Mouse (Mus musculus) hindbrain, embryonic 13.5 days (tissue): ENCODE results near the gene Olfr823. TPM values are rescaled to one million over a fixed set of nuclear protein-coding genes. Genes with fewer than 3 reads are reported as not detected.
"Not testable (repeated sequence)": the region's sequence is repeated elsewhere in the genome, so short reads cannot be mapped to it uniquely, and the experiment has no call there.

Experiments used
- ATAC-seq: fragments of 200-750 bp; cut with Nextera tagmentation; 2 replicates; pipeline ENCODE4 v1.8.0; 2017; ENCODE audit warnings: moderate TSS enrichment; ENCODE audit not compliant: low FRiP score
- H3K27ac ChIP-seq: fragments of 300-500 bp; sonication (generic); 2 replicates; pipeline ENCODE4 v1.5.1; 2015; ENCODE audit warnings: inconsistent platforms, mild to moderate bottlenecking, moderate library complexity
- H3K27me3 ChIP-seq: fragments of 300-500 bp; sonication (generic); 2 replicates; pipeline ENCODE4 v1.6.1; 2015; ENCODE audit warnings: mild to moderate bottlenecking, inconsistent platforms
- H3K36me3 ChIP-seq: fragments of 300-500 bp; sonication (generic); 2 replicates; pipeline ENCODE4 v1.6.1; 2015; ENCODE audit warnings: mild to moderate bottlenecking, inconsistent platforms
- H3K4me1 ChIP-seq: fragments of 300-500 bp; sonication (generic); replicated peaks from 2 replicates; pipeline ENCODE4 v1.6.1; 2015; ENCODE audit warnings: inconsistent platforms
- H3K4me2 ChIP-seq: fragments of 300-500 bp; sonication (generic); 2 replicates; pipeline ENCODE4 v1.6.1; 2015; ENCODE audit warnings: inconsistent platforms, mild to moderate bottlenecking, moderate library complexity
- H3K4me3 ChIP-seq: fragments of 300-500 bp; sonication (generic); 2 replicates; pipeline ENCODE4 v1.5.1; 2015; ENCODE audit warnings: mild to moderate bottlenecking, inconsistent platforms
- H3K9ac ChIP-seq: fragments of 300-500 bp; sonication (generic); 2 replicates; pipeline ENCODE4 v1.6.1; 2015; ENCODE audit warnings: mild to moderate bottlenecking, inconsistent platforms
- H3K9me3 ChIP-seq: fragments of 300-500 bp; sonication (generic); 2 replicates; pipeline ENCODE4 v1.6.1; 2016; ENCODE audit warnings: inconsistent platforms
- WGBS: fragments of 180-500 bp; shearing (Covaris S2); methylation state at CpG from one replicate; pipeline ENCODE4 v1.1.7; 2015; 5-methylcytosine and 5-hydroxymethylcytosine counted together
- polyA plus RNA-seq: library from polyadenylated mRNA; unstranded; fragments of >200 nt; fragmentation: Nextera tagmentation; extraction: Ambion mirVana; gene quantifications from 2 replicates; pipeline ENCODE4 v1.2.1, GENCODE M21; 2015

The Olfr823 gene
- polyA plus RNA-seq = not detected in 2 replicates

DNA sequence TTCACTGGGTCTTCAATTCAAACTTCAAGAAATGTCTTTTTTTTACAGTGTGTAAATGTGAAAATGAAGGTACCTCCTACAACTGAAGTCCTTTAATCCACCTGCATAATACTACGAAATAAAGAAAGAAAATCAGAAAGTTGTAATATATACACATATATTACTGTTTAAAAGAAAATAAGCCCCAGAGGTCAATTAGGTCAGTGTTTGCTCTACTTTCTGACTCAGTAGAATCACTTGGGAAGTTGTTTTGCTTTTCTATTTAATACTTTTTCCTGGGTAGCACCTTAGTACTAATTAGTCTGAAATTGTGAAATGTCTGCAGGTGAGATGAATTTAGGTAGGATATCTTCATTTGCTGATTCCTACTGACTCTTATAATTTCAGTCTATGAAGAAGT, at the start of gene Olfr823:
TSS of gene Olfr823 (minus strand) at position 101 of the 400 bp plus-strand sequence.
- H3K9ac ChIP-seq, H3K9me3 ChIP-seq, H3K4me1 ChIP-seq, H3K4me2 ChIP-seq, ATAC-seq, H3K4me3 ChIP-seq, H3K27ac ChIP-seq, H3K27me3 ChIP-seq, H3K36me3 ChIP-seq: not testable (repeated sequence)
- 92% methylated on average over 1 of the region's 1 CpGs for WGBS

GRCm38 (mm10) chr10:130144121-130144520, 28.9 kb upstream of the Olfr823 start:
- no peak for ATAC-seq
- 85% methylated on average over 5 of the region's 5 CpGs for WGBS
- no peak overlapping the region for H3K27ac ChIP-seq

DNA sequence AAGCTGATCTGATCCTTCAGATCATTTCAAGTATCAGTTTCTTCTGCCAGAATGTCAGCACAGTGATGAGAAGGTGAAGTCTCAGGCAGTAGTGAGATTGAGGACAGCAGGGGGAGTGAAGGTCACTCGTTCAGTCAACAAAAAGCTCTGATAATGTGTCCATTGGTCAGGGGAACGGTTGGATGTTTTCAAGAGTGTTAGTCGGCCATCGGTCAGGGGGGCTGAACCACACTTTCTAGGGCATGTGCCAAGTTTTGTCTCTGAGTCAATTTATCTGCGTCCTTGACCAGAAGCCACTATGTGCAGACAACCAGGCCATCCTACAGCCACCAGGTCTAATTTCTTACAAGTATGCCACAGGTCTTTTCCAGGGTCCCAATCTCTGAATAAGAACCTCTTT, 27.3 kb upstream of the Olfr823 start:
- H3K4me3 ChIP-seq, H3K27me3 ChIP-seq, H3K36me3 ChIP-seq, H3K4me2 ChIP-seq, H3K9me3 ChIP-seq, H3K27ac ChIP-seq, H3K4me1 ChIP-seq, H3K9ac ChIP-seq, ATAC-seq: not testable (repeated sequence)
- 90% methylated on average over 5 of the region's 5 CpGs for WGBS

More at GRCm38 (mm10) chr10:130144121-130144520, 28.9 kb upstream of the Olfr823 start:
- H3K4me3 ChIP-seq = no peak overlapping the region
- no peaks in the 10 kb centered on the region for H3K27me3 ChIP-seq
- H3K9ac ChIP-seq = no peak overlapping the region
- H3K4me1 ChIP-seq = no peaks in the 10 kb centered on the region
- H3K9me3 ChIP-seq = no peaks in the 10 kb centered on the region
- H3K36me3 ChIP-seq = no peaks in the 10 kb centered on the region
- no peak overlapping the region for H3K4me2 ChIP-seq

GRCm38 (mm10) chr10:130134811-130135210, 19.6 kb upstream of the Olfr823 start:
- H3K4me2 ChIP-seq = no peak overlapping the region
- H3K27me3 ChIP-seq = no peaks in the 10 kb centered on the region
- no peaks in the 10 kb centered on the region for H3K4me1 ChIP-seq
- no peak overlapping the region for H3K4me3 ChIP-seq
- H3K9ac ChIP-seq = no peak overlapping the region
- no peak overlapping the region for H3K27ac ChIP-seq
- no peaks in the 10 kb centered on the region for H3K9me3 ChIP-seq
- ATAC-seq = no peak
- no peaks in the 10 kb centered on the region for H3K36me3 ChIP-seq

DNA sequence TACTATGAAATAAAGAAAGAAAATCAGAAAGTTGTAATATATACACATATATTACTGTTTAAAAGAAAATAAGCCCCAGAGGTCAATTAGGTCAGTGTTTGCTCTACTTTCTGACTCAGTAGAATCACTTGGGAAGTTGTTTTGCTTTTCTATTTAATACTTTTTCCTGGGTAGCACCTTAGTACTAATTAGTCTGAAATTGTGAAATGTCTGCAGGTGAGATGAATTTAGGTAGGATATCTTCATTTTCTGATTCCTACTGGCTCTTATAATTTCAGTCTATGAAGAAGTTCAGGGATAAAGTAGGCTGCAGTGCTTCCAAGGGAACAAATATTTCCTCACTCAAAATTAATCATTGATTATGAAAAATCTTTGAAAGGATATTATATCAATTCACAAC, 14.7 kb upstream of the Olfr823 start, which contains the start of gene Olfr824:
TSS of gene Olfr824 (minus strand) at position 101 of the 400 bp plus-strand sequence.
- not testable (repeated sequence) for H3K4me3 ChIP-seq, H3K9ac ChIP-seq

GRCm38 (mm10) chr10:130116045-130116444, 862 bp upstream of the Olfr823 start:
- not testable (repeated sequence) for H3K4me2 ChIP-seq, H3K4me1 ChIP-seq, H3K36me3 ChIP-seq, H3K27me3 ChIP-seq, H3K27ac ChIP-seq, ATAC-seq, H3K9me3 ChIP-seq, H3K9ac ChIP-seq, H3K4me3 ChIP-seq
- WGBS = 61% methylated on average over 3 of the region's 3 CpGs

More for the DNA sequence above, 14.7 kb upstream of the Olfr823 start, which contains the start of gene Olfr824:
- not testable (repeated sequence) for H3K9me3 ChIP-seq, H3K4me1 ChIP-seq, ATAC-seq, H3K27me3 ChIP-seq, H3K36me3 ChIP-seq, H3K27ac ChIP-seq, H3K4me2 ChIP-seq

GRCm38 (mm10) chr10:130096104-130096503, 19.1 kb downstream of the Olfr823 start:
- Histone ChIP-seq H3K4me2 (no peak overlapping the region), H3K27ac (no peak overlapping the region), H3K36me3 (no peaks in the 10 kb centered on the region), H3K9ac (no peak overlapping the region), H3K9me3 (no peaks in the 10 kb centered on the region), H3K4me1 (no peaks in the 10 kb centered on the region), H3K4me3 (no peak overlapping the region), H3K27me3 (no peaks in the 10 kb centered on the region)
- no peak for ATAC-seq

DNA sequence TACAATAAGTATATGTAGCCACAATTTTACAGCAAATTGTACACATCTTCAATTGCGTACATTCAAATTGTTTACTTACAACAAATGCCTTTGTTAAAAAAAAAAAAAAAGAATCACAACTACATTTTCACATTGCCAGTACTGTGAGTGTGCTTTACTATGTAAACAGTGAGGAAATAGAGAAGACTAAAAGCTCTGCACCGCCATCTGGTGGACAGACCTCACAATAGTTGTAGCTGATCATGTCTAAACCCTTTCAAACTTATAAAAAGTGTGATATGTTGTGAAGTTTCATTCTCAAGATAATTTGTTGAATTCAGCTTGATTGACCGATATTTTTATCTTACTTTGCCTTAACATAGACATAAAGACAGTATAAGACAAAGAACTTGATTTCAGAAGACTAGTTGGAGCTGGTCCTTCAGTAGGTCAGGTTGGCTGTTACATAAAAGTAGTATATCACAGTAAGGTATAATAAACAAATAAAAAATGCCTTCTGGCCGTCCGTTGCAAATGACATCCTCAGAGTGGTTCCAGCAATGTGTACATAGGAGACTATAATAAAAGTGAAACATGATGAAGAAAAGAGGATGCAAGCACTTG, 22.2 kb downstream of the Olfr823 start:
- Histone ChIP-seq H3K9me3 (no peaks in the 10 kb centered on the region), H3K4me2 (no peak overlapping the region), H3K9ac (no peak overlapping the region), H3K27ac (no peak overlapping the region), H3K4me3 (no peak overlapping the region), H3K27me3 (no peaks in the 10 kb centered on the region), H3K4me1 (no peaks in the 10 kb centered on the region), H3K36me3 (no peaks in the 10 kb centered on the region)
- 24% methylated on average over 5 of the region's 5 CpGs for WGBS
- ATAC-seq = no peak

GRCm38 (mm10) chr10:130070910-130071309, 44.3 kb downstream of the Olfr823 start, which contains the start of gene Olfr822:
Olfr822 (plus strand) TSS chr10:130071210.
- Histone ChIP-seq H3K27ac (no peak within 1 kb of the TSS), H3K4me1 (no peaks in the 10 kb centered on the region), H3K27me3 (no peaks in the 10 kb centered on the region), H3K9me3 (no peaks in the 10 kb centered on the region), H3K9ac (no peak within 1 kb of the TSS), H3K4me2 (no peak within 1 kb of the TSS), H3K4me3 (no peak within 1 kb of the TSS), H3K36me3 (no peaks in the 10 kb centered on the region)
- ATAC-seq = no peak

Other genes starting within 250 kb of the Olfr823 start
- not detected in 2 replicates for gene Olfr814, start 235.5 kb downstream of the Olfr823 start, polyA plus RNA-seq
- not detected in 2 replicates for gene Olfr815, start 209.5 kb downstream of the Olfr823 start, polyA plus RNA-seq
- gene Olfr816, start 199.8 kb downstream of the Olfr823 start, polyA plus RNA-seq = not detected in 2 replicates
- gene Olfr818, start 166.3 kb downstream of the Olfr823 start, polyA plus RNA-seq = not detected in 2 replicates
- gene Olfr819, start 148.1 kb downstream of the Olfr823 start, polyA plus RNA-seq = not detected in 2 replicates
- gene Olfr247, start 139.2 kb downstream of the Olfr823 start, polyA plus RNA-seq = not detected in 2 replicates
- gene Gm10310, start 130.3 kb downstream of the Olfr823 start, polyA plus RNA-seq = not detected in 2 replicates
- not detected in 2 replicates for gene Olfr820, start 102.8 kb downstream of the Olfr823 start, polyA plus RNA-seq
- not detected in 2 replicates for gene Olfr821, start 85.0 kb downstream of the Olfr823 start, polyA plus RNA-seq
- not detected in 2 replicates for gene Olfr822, start 44.2 kb downstream of the Olfr823 start, polyA plus RNA-seq
- not detected in 2 replicates for gene Olfr824, start 14.6 kb upstream of the Olfr823 start, polyA plus RNA-seq
- not detected in 2 replicates for gene Olfr825, start 51.4 kb upstream of the Olfr823 start, polyA plus RNA-seq
- not detected in 2 replicates for gene Olfr826, start 68.8 kb upstream of the Olfr823 start, polyA plus RNA-seq
- not detected in 2 replicates for gene Olfr827, start 99.0 kb upstream of the Olfr823 start, polyA plus RNA-seq
- 2.7 and 6.7 TPM in 2 replicates for gene Neurod4, start 164.9 kb upstream of the Olfr823 start, polyA plus RNA-seq
- gene Tespa1, start 207.5 kb upstream of the Olfr823 start, polyA plus RNA-seq = not detected in 2 replicates